20 mouse cellular contexts compared by ENCODE assay signal in genomic region chr16:27641306-27641705, GRCm38 (mm10).
DNase-seq lines count a peak whose midpoint lies in the region; ATAC-seq and TF ChIP-seq lines count a peak whose summit lies in the region.
"Had no signal": no experiment of that assay in that cellular context is flagged by ENCODE, and none has a peak within 500 bp of the region (broad histone marks: within the 10 kb centered on the region; RNA-seq: fewer than 3 reads in every experiment).

No protein-coding gene starts in this region.

- no peak overlapping the region for H3K9ac ChIP-seq in hindbrain, embryonic 15.5 days
- H3K9ac ChIP-seq in hindbrain, embryonic 13.5 days = no peak overlapping the region
- no peak overlapping the region for H3K9ac ChIP-seq in midbrain, embryonic 14.5 days (replicated peaks; ENCODE audit: low read length)
- H3K9ac ChIP-seq: forebrain, postnatal 0 days; heart, embryonic 15.5 days had no signal

- H3K4me3 ChIP-seq in hindbrain, embryonic 15.5 days = no peak overlapping the region
- H3K4me3 ChIP-seq in hindbrain, embryonic 13.5 days = no peak overlapping the region
- H3K4me3 ChIP-seq in midbrain, embryonic 14.5 days (replicated peaks; ENCODE audit: low read depth, low read length) = no peak overlapping the region
- no peak overlapping the region for H3K4me3 ChIP-seq in midbrain, embryonic 10.5 days
- H3K4me3 ChIP-seq in kidney, adult 2 months (ENCODE audit: insufficient read depth, low read depth, low read length) = no peak overlapping the region
- H3K4me3 ChIP-seq: heart, adult 2 months; heart, embryonic 15.5 days had no signal

- no peak for TF ChIP-seq POLR2A in brain, embryonic 14.5 days (IDR thresholded peaks at IDR 0.05; ENCODE audit: borderline replicate concordance, extremely low read depth, insufficient read depth, insufficient read length, poor library complexity, severe bottlenecking)
- TF ChIP-seq POLR2A in kidney, adult 2 months (IDR thresholded peaks at IDR 0.05; ENCODE audit: low read depth, low read length) = no peak

- no peaks in the 10 kb centered on the region for H3K4me1 ChIP-seq in hindbrain, embryonic 15.5 days (replicated peaks)
- H3K4me1 ChIP-seq in hindbrain, embryonic 13.5 days (replicated peaks) = no peaks in the 10 kb centered on the region
- H3K4me1 ChIP-seq in midbrain, embryonic 14.5 days (ENCODE audit: control insufficient read depth, insufficient read depth, low read length) = no peaks in the 10 kb centered on the region
- H3K4me1 ChIP-seq in midbrain, embryonic 10.5 days = peaks cover 3% of the 10 kb centered on the region; the same call in 1 of the 2 replicates
- H3K4me1 ChIP-seq in kidney, adult 2 months (ENCODE audit: control insufficient read depth, insufficient read depth, low read length) = no peaks in the 10 kb centered on the region
- H3K4me1 ChIP-seq: heart, embryonic 15.5 days had no signal

- peak; percentile 23 for DNase-seq in midbrain, embryonic 14.5 days
- DNase-seq in midbrain, embryonic 10.5 days (ENCODE audit: low spot score) = no peak
- peak; percentile 17 for DNase-seq in Muller cell, postnatal 12 days (ENCODE audit: inconsistent ontology term)
- peak; percentile 49 for DNase-seq in brain, embryonic 14.5 days (ENCODE audit: low read depth)
- DNase-seq in kidney, adult 2 months = no peak
- DNase-seq: adrenal gland, adult 8-10 months; adrenal gland, postnatal 36 days; cerebellum, adult 18-20 months; cerebellum, adult 9-11 months; cerebellum, postnatal 36 days; forebrain, postnatal 0 days; gastrocnemius, postnatal 14 days; heart, adult 2 months; heart, postnatal 14 days had no signal

- 61% methylated on average over 2 of the region's 2 CpGs for WGBS in hindbrain, embryonic 15.5 days
- WGBS in hindbrain, embryonic 13.5 days = 67% methylated on average over 2 of the region's 2 CpGs
- WGBS in midbrain, embryonic 14.5 days = 49% methylated on average over 2 of the region's 2 CpGs
- 78% methylated on average over 2 of the region's 2 CpGs for WGBS in midbrain, embryonic 10.5 days
- 27% methylated on average over 2 of the region's 2 CpGs for WGBS in kidney, adult 2 months

- H3K27me3 ChIP-seq in hindbrain, embryonic 15.5 days = no peaks in the 10 kb centered on the region
- H3K27me3 ChIP-seq in hindbrain, embryonic 13.5 days = no peaks in the 10 kb centered on the region
- H3K27me3 ChIP-seq in midbrain, embryonic 14.5 days (ENCODE audit: control insufficient read depth, insufficient read depth, low read length) = no peaks in the 10 kb centered on the region
- no peaks in the 10 kb centered on the region for H3K27me3 ChIP-seq in midbrain, embryonic 10.5 days (ENCODE audit: low read depth, poor library complexity, severe bottlenecking)
- H3K27me3 ChIP-seq in kidney, adult 2 months (replicated peaks; ENCODE audit: control insufficient read depth, insufficient read depth, low read length) = no peaks in the 10 kb centered on the region
- H3K27me3 ChIP-seq: CH12.LX; heart, embryonic 15.5 days had no signal

- H3K4me2 ChIP-seq in hindbrain, embryonic 15.5 days = no peak overlapping the region
- no peak overlapping the region for H3K4me2 ChIP-seq in hindbrain, embryonic 13.5 days
- no peak overlapping the region for H3K4me2 ChIP-seq in midbrain, embryonic 14.5 days (ENCODE audit: low read length)
- H3K4me2 ChIP-seq: heart, embryonic 11.5 days; heart, embryonic 15.5 days had no signal

- no peaks in the 10 kb centered on the region for H3K36me3 ChIP-seq in hindbrain, embryonic 15.5 days
- H3K36me3 ChIP-seq in hindbrain, embryonic 13.5 days = no peaks in the 10 kb centered on the region
- H3K36me3 ChIP-seq in midbrain, embryonic 14.5 days (ENCODE audit: control insufficient read depth, insufficient read depth, low read length) = no peaks in the 10 kb centered on the region
- H3K36me3 ChIP-seq in midbrain, embryonic 10.5 days = no peaks in the 10 kb centered on the region
- H3K36me3 ChIP-seq in kidney, adult 2 months (ENCODE audit: control insufficient read depth, insufficient read depth, low read length) = no peaks in the 10 kb centered on the region
- H3K36me3 ChIP-seq: heart, embryonic 15.5 days had no signal

- H3K27ac ChIP-seq in hindbrain, embryonic 15.5 days (replicated peaks) = no peak overlapping the region
- no peak overlapping the region for H3K27ac ChIP-seq in hindbrain, embryonic 13.5 days
- no peak overlapping the region for H3K27ac ChIP-seq in midbrain, embryonic 14.5 days (replicated peaks; ENCODE audit: low read depth, low read length)
- no peak overlapping the region for H3K27ac ChIP-seq in midbrain, embryonic 10.5 days (replicated peaks)
- no peak overlapping the region for H3K27ac ChIP-seq in kidney, adult 2 months (ENCODE audit: insufficient read depth, low read depth, low read length)
- H3K27ac ChIP-seq: heart, adult 2 months; heart, embryonic 15.5 days had no signal

- 0 out of 2 replicates have a peak, but pooled peaks have one; percentile 19 for ATAC-seq in hindbrain, embryonic 15.5 days (ENCODE audit: low FRiP score, low read depth)
- no peak for ATAC-seq in hindbrain, embryonic 13.5 days (ENCODE audit: low FRiP score)
- ATAC-seq in midbrain, embryonic 14.5 days (ENCODE audit: low FRiP score, low TSS enrichment) = no peak
- ATAC-seq: forebrain, postnatal 0 days; intestine, embryonic 16.5 days had no signal

- H3K9me3 ChIP-seq in hindbrain, embryonic 15.5 days = no peaks in the 10 kb centered on the region
- no peaks in the 10 kb centered on the region for H3K9me3 ChIP-seq in hindbrain, embryonic 13.5 days
- no peaks in the 10 kb centered on the region for H3K9me3 ChIP-seq in midbrain, embryonic 14.5 days (ENCODE audit: control insufficient read depth, low read length)
- H3K9me3 ChIP-seq in midbrain, embryonic 10.5 days (replicated peaks) = no peaks in the 10 kb centered on the region
- H3K9me3 ChIP-seq: heart, embryonic 15.5 days had no signal

- no peak for TF ChIP-seq CTCF in brain, embryonic 14.5 days (IDR thresholded peaks at IDR 0.05; ENCODE audit: borderline replicate concordance, extremely low read depth, insufficient read depth, insufficient read length)
- TF ChIP-seq CTCF in kidney, adult 2 months (conservative IDR thresholded peaks at IDR 0.05; ENCODE audit: insufficient read depth, insufficient read length, low read depth, low read length) = no peak

Comparison
In these comparisons a context has a peak if more than half of its experiments do, and no peak if none do; other contexts are left out.
1. DNase-seq: peak in midbrain, embryonic 14.5 days (single experiment), Muller cell, postnatal 12 days (single experiment) and brain, embryonic 14.5 days (single experiment); none in midbrain, embryonic 10.5 days (single experiment) and kidney, adult 2 months (single experiment).